Mouse (Mus musculus): ENCODE measurements at regions not wholly inside any gene's neighbourhood (a gene's known extent, or its start where the extent isn't known, plus 50 kb on each side); places are given as distances from the start of the nearest gene placed in this dataset.

- H3K36me3 ChIP-seq, result no peaks in the 10 kb centered on the region
- H3K27me3 ChIP-seq (replicated peaks), result no peaks in the 10 kb centered on the region
- 56% methylated on average over 10 of the region's 10 CpGs for WGBS
- H3K9me3 ChIP-seq, result no peaks in the 10 kb centered on the region
- no peak overlapping the region for H3K9ac ChIP-seq
- no peak for ATAC-seq (ENCODE audit: low FRiP score, low read depth)
- no peak overlapping the region for H3K4me2 ChIP-seq (replicated peaks)
- H3K27ac ChIP-seq, result no peak overlapping the region
- H3K4me1 ChIP-seq, result 0 out of 2 replicates have a peak, but pooled peaks cover 4% of the 10 kb centered on the region
- H3K4me3 ChIP-seq, result no peak overlapping the region
Measured at GRCm38 (mm10) chr9:47091796-47092195, 93.3 kb downstream of the Gm4791 start.

- H3K9ac ChIP-seq, result no peak overlapping the region
- H3K4me3 ChIP-seq, result no peak overlapping the region
- H3K4me2 ChIP-seq (replicated peaks), result no peak overlapping the region
- no peaks in the 10 kb centered on the region for H3K9me3 ChIP-seq
- H3K36me3 ChIP-seq, result no peaks in the 10 kb centered on the region
- H3K27ac ChIP-seq, result no peak overlapping the region
- 0 out of 2 replicates have a peak, but pooled peaks cover 4% of the 10 kb centered on the region for H3K4me1 ChIP-seq
- 83% methylated on average over 4 of the region's 4 CpGs for WGBS
- no peaks in the 10 kb centered on the region for H3K27me3 ChIP-seq (replicated peaks)
- no peak for ATAC-seq (ENCODE audit: low FRiP score, low read depth)
Measured at GRCm38 (mm10) chr9:47095656-47096055, 97.1 kb downstream of the Gm4791 start.

GRCm38 (mm10) chr9:47103316-47103715 lies 104.8 kb downstream of the Gm4791 start:
- no peaks in the 10 kb centered on the region for H3K9me3 ChIP-seq
- no peak overlapping the region for H3K27ac ChIP-seq
- H3K4me2 ChIP-seq (replicated peaks), result no peak overlapping the region
- 79% methylated on average over 3 of the region's 3 CpGs for WGBS
- H3K27me3 ChIP-seq (replicated peaks), result no peaks in the 10 kb centered on the region
- H3K36me3 ChIP-seq, result no peaks in the 10 kb centered on the region
- H3K9ac ChIP-seq, result no peak overlapping the region
- H3K4me1 ChIP-seq, result no peaks in the 10 kb centered on the region
- H3K4me3 ChIP-seq, result no peak overlapping the region
- ATAC-seq (ENCODE audit: low FRiP score, low read depth), result no peak

- Histone ChIP-seq H3K9ac (no peak overlapping the region), H3K4me1 (no peaks in the 10 kb centered on the region), H3K36me3 (no peaks in the 10 kb centered on the region), H3K27me3 (replicated peaks) (no peaks in the 10 kb centered on the region), H3K9me3 (no peaks in the 10 kb centered on the region), H3K4me3 (no peak overlapping the region), H3K4me2 (replicated peaks) (no peak overlapping the region), H3K27ac (no peak overlapping the region)
- no peak for ATAC-seq (ENCODE audit: low FRiP score, low read depth)
- WGBS, result 68% methylated on average over 5 of the region's 5 CpGs
Measured at GRCm38 (mm10) chr9:47103966-47104365, 105.4 kb downstream of the Gm4791 start.

GRCm38 (mm10) chr9:47108096-47108495 lies 109.6 kb downstream of the Gm4791 start:
- no peak overlapping the region for H3K27ac ChIP-seq
- no peak overlapping the region for H3K9ac ChIP-seq
- no peak overlapping the region for H3K4me2 ChIP-seq (replicated peaks)
- H3K9me3 ChIP-seq, result no peaks in the 10 kb centered on the region
- WGBS, result 57% methylated on average over 5 of the region's 5 CpGs
- no peaks in the 10 kb centered on the region for H3K4me1 ChIP-seq
- H3K4me3 ChIP-seq, result no peak overlapping the region
- H3K27me3 ChIP-seq (replicated peaks), result no peaks in the 10 kb centered on the region; the same call in 1 of the 2 replicates
- no peak for ATAC-seq (ENCODE audit: low FRiP score, low read depth)
- no peaks in the 10 kb centered on the region for H3K36me3 ChIP-seq

GRCm38 (mm10) chr9:47119253-47119652 lies 120.7 kb downstream of the Gm4791 start:
- Histone ChIP-seq H3K27me3 (replicated peaks) (0 out of 2 replicates have a peak, but pooled peaks cover 2% of the 10 kb centered on the region), H3K4me1 (no peaks in the 10 kb centered on the region), H3K4me2 (replicated peaks) (no peak overlapping the region), H3K36me3 (no peaks in the 10 kb centered on the region), H3K9ac (no peak overlapping the region), H3K9me3 (no peaks in the 10 kb centered on the region), H3K4me3 (no peak overlapping the region), H3K27ac (no peak overlapping the region)
- 89% methylated on average over 8 of the region's 8 CpGs for WGBS
- no peak for ATAC-seq (ENCODE audit: low FRiP score, low read depth)

GRCm38 (mm10) chr9:47123113-47123512 lies 124.6 kb downstream of the Gm4791 start:
- 85% methylated on average over 2 of the region's 2 CpGs for WGBS
- Histone ChIP-seq H3K4me3 (no peak overlapping the region), H3K4me2 (replicated peaks) (no peak overlapping the region), H3K27me3 (replicated peaks) (0 out of 2 replicates have a peak, but pooled peaks cover 2% of the 10 kb centered on the region), H3K27ac (no peak overlapping the region), H3K9ac (no peak overlapping the region), H3K36me3 (no peaks in the 10 kb centered on the region), H3K4me1 (no peaks in the 10 kb centered on the region), H3K9me3 (no peaks in the 10 kb centered on the region)
- no peak for ATAC-seq (ENCODE audit: low FRiP score, low read depth)

GRCm38 (mm10) chr9:47125517-47125916 lies 127.0 kb downstream of the Gm4791 start:
- 87% methylated on average over 3 of the region's 3 CpGs for WGBS
- Histone ChIP-seq H3K4me3 (no peak overlapping the region), H3K27me3 (replicated peaks) (0 out of 2 replicates have a peak, but pooled peaks cover 2% of the 10 kb centered on the region), H3K36me3 (no peaks in the 10 kb centered on the region), H3K4me1 (no peaks in the 10 kb centered on the region), H3K9me3 (no peaks in the 10 kb centered on the region), H3K27ac (no peak overlapping the region), H3K4me2 (replicated peaks) (no peak overlapping the region), H3K9ac (no peak overlapping the region)
- ATAC-seq (ENCODE audit: low FRiP score, low read depth), result no peak

GRCm38 (mm10) chr9:47126236-47126635 lies 127.7 kb downstream of the Gm4791 start:
- H3K9me3 ChIP-seq, result no peaks in the 10 kb centered on the region
- 0 out of 2 replicates have a peak, but pooled peaks cover 2% of the 10 kb centered on the region for H3K27me3 ChIP-seq (replicated peaks)
- no peak for ATAC-seq (ENCODE audit: low FRiP score, low read depth)
- no peak overlapping the region for H3K4me2 ChIP-seq (replicated peaks)
- 73% methylated on average over 2 of the region's 2 CpGs for WGBS
- no peak overlapping the region for H3K9ac ChIP-seq
- H3K4me1 ChIP-seq, result no peaks in the 10 kb centered on the region
- no peak overlapping the region for H3K4me3 ChIP-seq
- H3K36me3 ChIP-seq, result no peaks in the 10 kb centered on the region
- no peak overlapping the region for H3K27ac ChIP-seq

GRCm38 (mm10) chr9:47127756-47128424 lies 129.3 kb downstream of the Gm4791 start:
- H3K4me1 ChIP-seq, result no peaks in the 10 kb centered on the region
- ATAC-seq (ENCODE audit: low FRiP score, low read depth), result no peak
- H3K9me3 ChIP-seq, result no peaks in the 10 kb centered on the region
- no peaks in the 10 kb centered on the region for H3K36me3 ChIP-seq
- no peak overlapping the region for H3K27ac ChIP-seq
- WGBS, result 89% methylated on average over 11 of the region's 11 CpGs
- no peak overlapping the region for H3K4me2 ChIP-seq (replicated peaks)
- H3K27me3 ChIP-seq (replicated peaks), result 0 out of 2 replicates have a peak, but pooled peaks cover 2% of the 10 kb centered on the region
- H3K4me3 ChIP-seq, result no peak overlapping the region
- no peak overlapping the region for H3K9ac ChIP-seq

- H3K9me3 ChIP-seq, result no peaks in the 10 kb centered on the region
- H3K4me3 ChIP-seq, result no peak overlapping the region
- H3K9ac ChIP-seq, result no peak overlapping the region
- H3K27ac ChIP-seq, result no peak overlapping the region
- no peak overlapping the region for H3K4me2 ChIP-seq (replicated peaks)
- no peaks in the 10 kb centered on the region for H3K36me3 ChIP-seq
- H3K27me3 ChIP-seq (replicated peaks), result no peaks in the 10 kb centered on the region
- no peaks in the 10 kb centered on the region for H3K4me1 ChIP-seq
- no peak for ATAC-seq (ENCODE audit: low FRiP score, low read depth)
Measured at GRCm38 (mm10) chr9:47129101-47129500, 130.6 kb downstream of the Gm4791 start.

GRCm38 (mm10) chr9:47133454-47133853 lies 134.9 kb downstream of the Gm4791 start:
- no peak for ATAC-seq (ENCODE audit: low FRiP score, low read depth)
- Histone ChIP-seq H3K36me3 (no peaks in the 10 kb centered on the region), H3K4me2 (replicated peaks) (no peak overlapping the region), H3K27me3 (replicated peaks) (no peaks in the 10 kb centered on the region), H3K27ac (no peak overlapping the region), H3K4me3 (no peak overlapping the region), H3K4me1 (no peaks in the 10 kb centered on the region), H3K9me3 (no peaks in the 10 kb centered on the region), H3K9ac (no peak overlapping the region)
- 75% methylated on average over 5 of the region's 5 CpGs for WGBS

- 80% methylated on average over 8 of the region's 8 CpGs for WGBS
- H3K4me2 ChIP-seq (replicated peaks), result no peak overlapping the region
- H3K27ac ChIP-seq, result no peak overlapping the region
- H3K4me1 ChIP-seq, result no peaks in the 10 kb centered on the region
- H3K9me3 ChIP-seq, result no peaks in the 10 kb centered on the region
- H3K4me3 ChIP-seq, result no peak overlapping the region
- no peaks in the 10 kb centered on the region for H3K27me3 ChIP-seq (replicated peaks)
- no peak overlapping the region for H3K9ac ChIP-seq
- no peak for ATAC-seq (ENCODE audit: low FRiP score, low read depth)
- H3K36me3 ChIP-seq, result no peaks in the 10 kb centered on the region
Measured at GRCm38 (mm10) chr9:47133873-47134272, 135.3 kb downstream of the Gm4791 start.
